Mouse (Mus musculus): ENCODE measurements around the gene Lrrc36. TPM values are rescaled to one million over a fixed set of nuclear protein-coding genes. Genes with fewer than 3 reads are reported as not detected.

Gene Lrrc36
- total RNA-seq, 1 experiment, result 0.13 TPM

- DNase-seq (ENCODE audit: low read depth, low spot score), result no peak
- no peak overlapping the region for H3K9ac ChIP-seq (ENCODE audit: insufficient read depth, low read depth, low read length, poor library complexity, severe bottlenecking)
- in situ Hi-C loops (cut with MboI; ENCODE audit: low sequenced_read_pairs in 2 of 2, unreplicated experiment in 2 of 2), result no loop called here
- H3K4me1 ChIP-seq (ENCODE audit: control insufficient read depth in 2 of 2, insufficient read depth in 2 of 2, low read length in 2 of 2, poor library complexity in 1 of 2), result peaks cover 0 to 4% of the 10 kb centered on the region in 2 experiments; a peak in 1 of 4 replicates
- no peak overlapping the region for H3K27ac ChIP-seq (ENCODE audit: insufficient read depth, low read depth, low read length, poor library complexity, severe bottlenecking)
- no peaks in the 10 kb centered on the region for H3K36me3 ChIP-seq (ENCODE audit: control insufficient read depth, insufficient read depth, low read length, poor library complexity, severe bottlenecking)
- no peak overlapping the region for H3K4me3 ChIP-seq (ENCODE audit: insufficient read depth in 1 of 2, low read depth in 1 of 2, low read length in 2 of 2, poor library complexity in 1 of 2, severe bottlenecking in 1 of 2)
- H3K9me3 ChIP-seq (ENCODE audit: control insufficient read depth, insufficient read depth, low read depth, low read length), result no peaks in the 10 kb centered on the region
- TF ChIP-seq CHD2 (IDR thresholded peaks at IDR 0.05; ENCODE audit: low read depth, low read length), result no peak
- no peak for TF ChIP-seq MAFK (IDR thresholded peaks at IDR 0.05; ENCODE audit: insufficient read depth, low read depth, low read length)
- no peak for TF ChIP-seq HCFC1 (IDR thresholded peaks at IDR 0.05; ENCODE audit: borderline replicate concordance, insufficient read depth, low read length)
- no peak for TF ChIP-seq ZNF384 (IDR thresholded peaks at IDR 0.05; ENCODE audit: low read depth, low read length)
- no peak for TF ChIP-seq ZC3H11A (IDR thresholded peaks at IDR 0.05; ENCODE audit: borderline replicate concordance, low read depth, low read length)
Measured at GRCm38 (mm10) chr8:105448188-105448587, 34.8 kb downstream of the Lrrc36 start.

- Histone ChIP-seq H3K4me1 (ENCODE audit: control insufficient read depth in 2 of 2, insufficient read depth in 2 of 2, low read length in 2 of 2, poor library complexity in 1 of 2) (peaks cover 0 to 4% of the 10 kb centered on the region in 2 experiments; a peak in 1 of 4 replicates), H3K4me3 (ENCODE audit: insufficient read depth in 1 of 2, low read depth in 1 of 2, low read length in 2 of 2, poor library complexity in 1 of 2, severe bottlenecking in 1 of 2) (no peak overlapping the region), H3K9me3 (ENCODE audit: control insufficient read depth, insufficient read depth, low read depth, low read length) (no peaks in the 10 kb centered on the region), H3K27ac (ENCODE audit: insufficient read depth, low read depth, low read length, poor library complexity, severe bottlenecking) (no peak overlapping the region), H3K9ac (ENCODE audit: insufficient read depth, low read depth, low read length, poor library complexity, severe bottlenecking) (no peak overlapping the region), H3K36me3 (ENCODE audit: control insufficient read depth, insufficient read depth, low read length, poor library complexity, severe bottlenecking) (no peaks in the 10 kb centered on the region)
- in situ Hi-C loops (cut with MboI; ENCODE audit: low sequenced_read_pairs in 2 of 2, unreplicated experiment in 2 of 2), result no loop called here
- DNase-seq (ENCODE audit: low read depth, low spot score), result no peak
- TF ChIP-seq MAFK (IDR thresholded peaks at IDR 0.05; ENCODE audit: insufficient read depth, low read depth, low read length), result no peak
- TF ChIP-seq CHD2 (IDR thresholded peaks at IDR 0.05; ENCODE audit: low read depth, low read length), result no peak
- TF ChIP-seq ZC3H11A (IDR thresholded peaks at IDR 0.05; ENCODE audit: borderline replicate concordance, low read depth, low read length), result no peak
- no peak for TF ChIP-seq HCFC1 (IDR thresholded peaks at IDR 0.05; ENCODE audit: borderline replicate concordance, insufficient read depth, low read length)
- no peak for TF ChIP-seq ZNF384 (IDR thresholded peaks at IDR 0.05; ENCODE audit: low read depth, low read length)
Measured at GRCm38 (mm10) chr8:105448596-105448995, 35.2 kb downstream of the Lrrc36 start.

GRCm38 (mm10) chr8:105450977-105451376, 37.6 kb downstream of the Lrrc36 start:
- no peaks in the 10 kb centered on the region for H3K4me1 ChIP-seq (ENCODE audit: control insufficient read depth in 2 of 2, insufficient read depth in 2 of 2, low read length in 2 of 2, poor library complexity in 1 of 2)
- H3K9me3 ChIP-seq (ENCODE audit: control insufficient read depth, insufficient read depth, low read depth, low read length), result no peaks in the 10 kb centered on the region
- no peak overlapping the region for H3K9ac ChIP-seq (ENCODE audit: insufficient read depth, low read depth, low read length, poor library complexity, severe bottlenecking)
- no peak overlapping the region for H3K4me3 ChIP-seq (ENCODE audit: insufficient read depth in 1 of 2, low read depth in 1 of 2, low read length in 2 of 2, poor library complexity in 1 of 2, severe bottlenecking in 1 of 2)
- no peak for TF ChIP-seq ZC3H11A (IDR thresholded peaks at IDR 0.05; ENCODE audit: borderline replicate concordance, low read depth, low read length)
- no peak for TF ChIP-seq CHD2 (IDR thresholded peaks at IDR 0.05; ENCODE audit: low read depth, low read length)
- no peak for TF ChIP-seq ZNF384 (IDR thresholded peaks at IDR 0.05; ENCODE audit: low read depth, low read length)
- no peak for TF ChIP-seq MAFK (IDR thresholded peaks at IDR 0.05; ENCODE audit: insufficient read depth, low read depth, low read length)
- TF ChIP-seq HCFC1 (IDR thresholded peaks at IDR 0.05; ENCODE audit: borderline replicate concordance, insufficient read depth, low read length), result no peak
- H3K36me3 ChIP-seq (ENCODE audit: control insufficient read depth, insufficient read depth, low read length, poor library complexity, severe bottlenecking), result no peaks in the 10 kb centered on the region
- in situ Hi-C loops (cut with MboI; ENCODE audit: low sequenced_read_pairs in 2 of 2, unreplicated experiment in 2 of 2), result no loop called here
- no peak overlapping the region for H3K27ac ChIP-seq (ENCODE audit: insufficient read depth, low read depth, low read length, poor library complexity, severe bottlenecking)
- DNase-seq (ENCODE audit: low read depth, low spot score), result no peak

- in situ Hi-C loops (cut with MboI; ENCODE audit: low sequenced_read_pairs in 2 of 2, unreplicated experiment in 2 of 2), result no loop called here
- TF ChIP-seq MAFK (IDR thresholded peaks at IDR 0.05; ENCODE audit: insufficient read depth, low read depth, low read length) (no peak), HCFC1 (IDR thresholded peaks at IDR 0.05; ENCODE audit: borderline replicate concordance, insufficient read depth, low read length) (no peak), CHD2 (IDR thresholded peaks at IDR 0.05; ENCODE audit: low read depth, low read length) (no peak), ZNF384 (IDR thresholded peaks at IDR 0.05; ENCODE audit: low read depth, low read length) (no peak), ZC3H11A (IDR thresholded peaks at IDR 0.05; ENCODE audit: borderline replicate concordance, low read depth, low read length) (no peak)
- no peak for DNase-seq (ENCODE audit: low read depth, low spot score)
- no peaks in the 10 kb centered on the region for H3K9me3 ChIP-seq (ENCODE audit: control insufficient read depth, insufficient read depth, low read depth, low read length)
- no peak overlapping the region for H3K9ac ChIP-seq (ENCODE audit: insufficient read depth, low read depth, low read length, poor library complexity, severe bottlenecking)
- H3K4me3 ChIP-seq (ENCODE audit: insufficient read depth in 1 of 2, low read depth in 1 of 2, low read length in 2 of 2, poor library complexity in 1 of 2, severe bottlenecking in 1 of 2), result no peak overlapping the region
- no peaks in the 10 kb centered on the region for H3K4me1 ChIP-seq (ENCODE audit: control insufficient read depth in 2 of 2, insufficient read depth in 2 of 2, low read length in 2 of 2, poor library complexity in 1 of 2)
- H3K36me3 ChIP-seq (ENCODE audit: control insufficient read depth, insufficient read depth, low read length, poor library complexity, severe bottlenecking), result no peaks in the 10 kb centered on the region
- no peak overlapping the region; the same call in 1 of the 2 replicates for H3K27ac ChIP-seq (ENCODE audit: insufficient read depth, low read depth, low read length, poor library complexity, severe bottlenecking)
Measured at GRCm38 (mm10) chr8:105451903-105452603, 38.7 kb downstream of the Lrrc36 start.

Data from ES-E14 (cell line).